Mouse (Mus musculus): ENCODE data around the gene Grip1.

- no peak for TF ChIP-seq EP300 (IDR thresholded peaks at IDR 0.05; ENCODE audit: low read depth)
- no peak for TF ChIP-seq CTCF (IDR thresholded peaks at IDR 0.05; ENCODE audit: low read depth)
Observed at GRCm38 (mm10) chr10:119937481-119937880, 483.9 kb downstream of the Grip1 start.

Measured in heart, postnatal 0 days (tissue).